Mouse (Mus musculus): ENCODE measurements around the gene Rimbp2. TPM values are rescaled to one million over a fixed set of nuclear protein-coding genes. Genes with fewer than 3 reads are reported as not detected.

Rimbp2 gene
- polyA plus RNA-seq, 1 experiment from 2014 or later: 0.17 TPM

GRCm38 (mm10) chr5:128708929-128709328 lies 244.4 kb downstream of the Rimbp2 start:
- Histone ChIP-seq H3K4me2 (replicated peaks) (no peak overlapping the region), H3K9me3 (replicated peaks) (no peaks in the 10 kb centered on the region), H3K9ac (no peak overlapping the region), H3K27ac (replicated peaks) (no peak overlapping the region), H3K4me1 (peaks cover 2% of the 10 kb centered on the region; the same call in 1 of the 2 replicates), H3K27me3 (no peaks in the 10 kb centered on the region), H3K4me3 (replicated peaks) (no peak overlapping the region), H3K36me3 (no peaks in the 10 kb centered on the region)
- no peak for ATAC-seq (ENCODE audit: insufficient number of reproducible peaks, low FRiP score, low TSS enrichment, low read depth)
- 76% methylated on average over 5 of the region's 5 CpGs for WGBS

Other genes starting within 250 kb of the Rimbp2 start
- 32.7 and 34.9 TPM in 2 replicates for gene Stx2, start 55.1 kb upstream of the Rimbp2 start, polyA plus RNA-seq (2015; fragmentation: Nextera tagmentation; extraction: Ambion mirVana)
- gene Ran, start 66.6 kb upstream of the Rimbp2 start, polyA plus RNA-seq (2015; fragmentation: Nextera tagmentation; extraction: Ambion mirVana): 437 and 441 TPM in 2 replicates
- 2.8 and 3.4 TPM in 2 replicates for gene Adgrd1, start 143.3 kb upstream of the Rimbp2 start, polyA plus RNA-seq (2015; fragmentation: Nextera tagmentation; extraction: Ambion mirVana)

Data from embryonic facial prominence, embryonic 15.5 days (tissue).